Mouse (Mus musculus): Measurements from ENCODE around the gene Rabl6. TPM values are rescaled to one million over a fixed set of nuclear protein-coding genes. Genes with fewer than 3 reads are reported as not detected.

Rabl6 gene
- polyA plus RNA-seq (2011; ENCODE audit: insufficient read length, low read depth, missing spikeins) = 51.0 and 63.2 TPM in 2 replicates

GRCm38 (mm10) chr2:25607761-25608622 is at the start of gene Rabl6:
Gene Rabl6, minus strand, starts transcription at chr2:25608521.
- H3K4me3 ChIP-seq (ENCODE audit: insufficient read depth, low read length) = peak within 1 kb of the TSS; percentile 88
- no peaks in the 10 kb centered on the region for H3K4me1 ChIP-seq (ENCODE audit: control insufficient read depth, insufficient read depth, low read length)
- no peak for TF ChIP-seq CTCF (IDR thresholded peaks at IDR 0.05; ENCODE audit: borderline replicate concordance, insufficient read depth, low read length)
- TF ChIP-seq POLR2A (IDR thresholded peaks at IDR 0.05; ENCODE audit: low read depth, low read length) = peak; percentile 84
- peak within 1 kb of the TSS; percentile 55; the same call in 1 of the 2 replicates for H3K27ac ChIP-seq (ENCODE audit: insufficient read depth, low read length)

GRCm38 (mm10) chr2:25657652-25658051 is 49.3 kb upstream of the Rabl6 start, which contains the start of gene Lcn5:
Gene Lcn5, plus strand, starts transcription at chr2:25657952.
- H3K27ac ChIP-seq (ENCODE audit: insufficient read depth, low read length) = no peak within 1 kb of the TSS

GRCm38 (mm10) chr2:25657246-25657645 is 48.9 kb upstream of the Rabl6 start:
- H3K4me3 ChIP-seq (ENCODE audit: insufficient read depth, low read length) = no peak overlapping the region
- peaks cover 8% of the 10 kb centered on the region for H3K4me1 ChIP-seq (ENCODE audit: control insufficient read depth, insufficient read depth, low read length)
- TF ChIP-seq CTCF (IDR thresholded peaks at IDR 0.05; ENCODE audit: borderline replicate concordance, insufficient read depth, low read length) = no peak
- H3K27ac ChIP-seq (ENCODE audit: insufficient read depth, low read length) = no peak overlapping the region

More at GRCm38 (mm10) chr2:25657652-25658051, 49.3 kb upstream of the Rabl6 start, which contains the start of gene Lcn5:
- Histone ChIP-seq H3K4me1 (ENCODE audit: control insufficient read depth, insufficient read depth, low read length) (peaks cover 8% of the 10 kb centered on the region), H3K4me3 (ENCODE audit: insufficient read depth, low read length) (no peak within 1 kb of the TSS)
- TF ChIP-seq POLR2A (IDR thresholded peaks at IDR 0.05; ENCODE audit: low read depth, low read length) (no peak), CTCF (IDR thresholded peaks at IDR 0.05; ENCODE audit: borderline replicate concordance, insufficient read depth, low read length) (no peak)

GRCm38 (mm10) chr2:25656691-25657090 is 48.4 kb upstream of the Rabl6 start:
- Histone ChIP-seq H3K27ac (ENCODE audit: insufficient read depth, low read length) (no peak overlapping the region), H3K4me3 (ENCODE audit: insufficient read depth, low read length) (no peak overlapping the region), H3K4me1 (ENCODE audit: control insufficient read depth, insufficient read depth, low read length) (peaks cover 8% of the 10 kb centered on the region)
- TF ChIP-seq CTCF (IDR thresholded peaks at IDR 0.05; ENCODE audit: borderline replicate concordance, insufficient read depth, low read length) (no peak), POLR2A (IDR thresholded peaks at IDR 0.05; ENCODE audit: low read depth, low read length) (no peak)

GRCm38 (mm10) chr2:25654502-25654901 is 46.2 kb upstream of the Rabl6 start:
- no peak overlapping the region for H3K27ac ChIP-seq (ENCODE audit: insufficient read depth, low read length)
- peaks cover 2% of the 10 kb centered on the region; the same call in 1 of the 2 replicates for H3K4me1 ChIP-seq (ENCODE audit: control insufficient read depth, insufficient read depth, low read length)
- no peak overlapping the region for H3K4me3 ChIP-seq (ENCODE audit: insufficient read depth, low read length)
- no peak for TF ChIP-seq CTCF (IDR thresholded peaks at IDR 0.05; ENCODE audit: borderline replicate concordance, insufficient read depth, low read length)
- TF ChIP-seq POLR2A (IDR thresholded peaks at IDR 0.05; ENCODE audit: low read depth, low read length) = no peak

GRCm38 (mm10) chr2:25652902-25653301 is 44.6 kb upstream of the Rabl6 start, which contains the start of gene Lcn8:
Gene Lcn8, plus strand, starts transcription at chr2:25653120.
- Histone ChIP-seq H3K27ac (ENCODE audit: insufficient read depth, low read length) (no peak within 1 kb of the TSS), H3K4me3 (ENCODE audit: insufficient read depth, low read length) (no peak within 1 kb of the TSS), H3K4me1 (ENCODE audit: control insufficient read depth, insufficient read depth, low read length) (peaks cover 2% of the 10 kb centered on the region; the same call in 1 of the 2 replicates)
- TF ChIP-seq CTCF (IDR thresholded peaks at IDR 0.05; ENCODE audit: borderline replicate concordance, insufficient read depth, low read length) (no peak), POLR2A (IDR thresholded peaks at IDR 0.05; ENCODE audit: low read depth, low read length) (no peak)

- Histone ChIP-seq H3K4me3 (ENCODE audit: insufficient read depth, low read length) (no peak overlapping the region), H3K27ac (ENCODE audit: insufficient read depth, low read length) (no peak overlapping the region), H3K4me1 (ENCODE audit: control insufficient read depth, insufficient read depth, low read length) (no peaks in the 10 kb centered on the region)
- TF ChIP-seq CTCF (IDR thresholded peaks at IDR 0.05; ENCODE audit: borderline replicate concordance, insufficient read depth, low read length) = no peak
Measured at GRCm38 (mm10) chr2:25639890-25640289, 31.6 kb upstream of the Rabl6 start.

- no peak overlapping the region for H3K27ac ChIP-seq (ENCODE audit: insufficient read depth, low read length)
- TF ChIP-seq CTCF (IDR thresholded peaks at IDR 0.05; ENCODE audit: borderline replicate concordance, insufficient read depth, low read length) (no peak), POLR2A (IDR thresholded peaks at IDR 0.05; ENCODE audit: low read depth, low read length) (no peak)
Measured at GRCm38 (mm10) chr2:25634046-25634445, 25.7 kb upstream of the Rabl6 start.

GRCm38 (mm10) chr2:25633616-25634015 is 25.3 kb upstream of the Rabl6 start:
- TF ChIP-seq POLR2A (IDR thresholded peaks at IDR 0.05; ENCODE audit: low read depth, low read length) (no peak), CTCF (IDR thresholded peaks at IDR 0.05; ENCODE audit: borderline replicate concordance, insufficient read depth, low read length) (no peak)
- no peak overlapping the region for H3K27ac ChIP-seq (ENCODE audit: insufficient read depth, low read length)

More at GRCm38 (mm10) chr2:25634046-25634445, 25.7 kb upstream of the Rabl6 start:
- Histone ChIP-seq H3K4me3 (ENCODE audit: insufficient read depth, low read length) (no peak overlapping the region), H3K4me1 (ENCODE audit: control insufficient read depth, insufficient read depth, low read length) (no peaks in the 10 kb centered on the region)

GRCm38 (mm10) chr2:25628738-25629137 is 20.4 kb upstream of the Rabl6 start:
- no peak overlapping the region for H3K4me3 ChIP-seq (ENCODE audit: insufficient read depth, low read length)
- 0 out of 2 replicates have a peak, but pooled peaks cover 3% of the 10 kb centered on the region for H3K4me1 ChIP-seq (ENCODE audit: control insufficient read depth, insufficient read depth, low read length)
- TF ChIP-seq CTCF (IDR thresholded peaks at IDR 0.05; ENCODE audit: borderline replicate concordance, insufficient read depth, low read length) (no peak), POLR2A (IDR thresholded peaks at IDR 0.05; ENCODE audit: low read depth, low read length) (no peak)
- no peak overlapping the region for H3K27ac ChIP-seq (ENCODE audit: insufficient read depth, low read length)

More at GRCm38 (mm10) chr2:25633616-25634015, 25.3 kb upstream of the Rabl6 start:
- Histone ChIP-seq H3K4me1 (ENCODE audit: control insufficient read depth, insufficient read depth, low read length) (no peaks in the 10 kb centered on the region), H3K4me3 (ENCODE audit: insufficient read depth, low read length) (no peak overlapping the region)
